Mouse (Mus musculus) embryonic facial prominence, embryonic 11.5 days (tissue): ENCODE results near the gene Pif1. TPM values are rescaled to one million over a fixed set of nuclear protein-coding genes. Genes with fewer than 3 reads are reported as not detected.

Experiments
- ATAC-seq: fragments of 200-750 bp; cut with Nextera tagmentation; replicated peaks from 2 replicates; pipeline ENCODE4 v1.8.0; 2017; ENCODE audit warnings: low read depth; ENCODE audit not compliant: insufficient number of reproducible peaks, low FRiP score, low TSS enrichment
- DNase-seq: peaks from one replicate; pipeline ENCODE4 v3.0.0-alpha.2; 2015; ENCODE audit warnings: low spot score
- H3K27ac ChIP-seq: fragments of 300-500 bp; sonication (generic); replicated peaks from 2 replicates; pipeline ENCODE4 v1.5.1; 2014; ENCODE audit warnings: mild to moderate bottlenecking, low read depth, low read length, control low read depth
- H3K27me3 ChIP-seq: fragments of 300-500 bp; sonication (generic); 2 replicates; pipeline ENCODE4 v1.6.1; 2014; ENCODE audit warnings: mild to moderate bottlenecking, low read length, moderate library complexity, mixed read lengths; ENCODE audit not compliant: control insufficient read depth, insufficient read depth
- H3K36me3 ChIP-seq: fragments of 300-500 bp; sonication (generic); replicated peaks from 2 replicates; pipeline ENCODE4 v1.6.1; 2014; ENCODE audit warnings: low read depth, mild to moderate bottlenecking, low read length, moderate library complexity, mixed read lengths; ENCODE audit not compliant: control insufficient read depth, insufficient read depth
- H3K4me1 ChIP-seq: fragments of 300-500 bp; sonication (generic); 2 replicates; pipeline ENCODE4 v1.6.1; 2014; ENCODE audit warnings: low read length, mixed read lengths; ENCODE audit not compliant: control insufficient read depth, insufficient read depth
- H3K4me2 ChIP-seq: fragments of 300-500 bp; sonication (generic); 2 replicates; pipeline ENCODE4 v1.6.1; 2014; ENCODE audit warnings: low read depth, mild to moderate bottlenecking, control low read depth, low read length, moderate library complexity
- H3K4me3 ChIP-seq: fragments of 300-500 bp; sonication (generic); 2 replicates; pipeline ENCODE4 v1.5.1; 2014; ENCODE audit warnings: low read depth, low read length, control low read depth
- H3K9ac ChIP-seq: fragments of 300-500 bp; sonication (generic); replicated peaks from 2 replicates; pipeline ENCODE4 v1.6.1; 2014; ENCODE audit warnings: mild to moderate bottlenecking, control low read depth, low read length
- H3K9me3 ChIP-seq: fragments of 300-500 bp; sonication (generic); replicated peaks from 2 replicates; pipeline ENCODE4 v1.6.1; 2016; ENCODE audit warnings: mild to moderate bottlenecking, low read length, inconsistent platforms, mixed read lengths; ENCODE audit not compliant: control insufficient read depth
- WGBS: fragments of 180-500 bp; shearing (Covaris S2); extraction: QIAGEN DNeasy Blood & Tissue Kit; methylation state at CpG from one replicate; pipeline ENCODE4 v1.1.7; 2014; 5-methylcytosine and 5-hydroxymethylcytosine counted together
- polyA plus RNA-seq: library from polyadenylated mRNA; unstranded; fragments of >200 nt; fragmentation: Nextera tagmentation; extraction: Ambion mirVana; gene quantifications from 2 replicates; pipeline ENCODE4 v1.2.1, GENCODE M21; 2014

The Pif1 gene
- polyA plus RNA-seq, 1 experiment from 2014 or later: 9.7 TPM

- no peaks in the 10 kb centered on the region for H3K27me3 ChIP-seq
- H3K9ac ChIP-seq: no peak overlapping the region
- H3K4me2 ChIP-seq: peak overlapping the region; percentile 19; the same call in 1 of the 2 replicates
- WGBS: 29% methylated on average over 7 of the region's 7 CpGs
- DNase-seq (no peak), ATAC-seq (no peak)
- no peaks in the 10 kb centered on the region; the same call in 1 of the 2 replicates for H3K36me3 ChIP-seq
- no peaks in the 10 kb centered on the region for H3K9me3 ChIP-seq
- no peak overlapping the region for H3K4me3 ChIP-seq
- no peak overlapping the region for H3K27ac ChIP-seq
- H3K4me1 ChIP-seq: no peaks in the 10 kb centered on the region; the same call in 1 of the 2 replicates
Observed at GRCm38 (mm10) chr9:65576861-65577510, 10.0 kb upstream of the Pif1 start.

DNA sequence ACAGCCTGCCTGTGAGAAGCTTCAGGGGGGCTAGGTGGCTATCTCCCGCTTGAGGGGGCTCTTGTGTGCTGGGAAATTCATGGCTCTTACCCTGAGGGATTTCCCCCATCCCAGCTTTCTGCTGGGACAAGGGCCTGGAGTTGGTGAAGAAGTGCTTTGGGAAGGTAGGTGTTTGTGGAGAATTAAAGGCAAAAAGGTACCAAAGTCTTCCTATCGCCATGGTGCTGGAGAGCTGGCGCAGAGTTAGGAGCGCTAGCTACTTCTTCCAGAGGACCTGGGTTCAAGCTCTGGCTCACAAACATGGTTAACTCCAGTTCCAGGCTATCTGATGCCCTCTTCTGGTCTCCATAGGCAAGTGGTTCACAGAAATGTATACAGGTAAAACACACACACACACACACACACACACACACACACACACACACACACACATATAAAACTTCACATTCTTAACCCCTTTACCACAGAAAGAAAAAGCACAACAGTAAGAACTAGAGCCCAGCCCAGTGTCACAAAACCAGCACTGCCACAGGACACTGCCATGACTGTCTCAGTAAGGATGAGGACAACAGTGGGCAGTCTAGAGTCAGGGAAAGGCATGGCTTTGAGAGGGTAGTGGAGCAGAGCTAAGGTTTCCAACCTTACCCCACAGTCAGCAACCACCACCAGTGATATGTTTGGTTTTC, 9.3 kb upstream of the Pif1 start:
- Histone ChIP-seq H3K27me3 (no peaks in the 10 kb centered on the region), H3K27ac (no peak overlapping the region), H3K9me3 (no peaks in the 10 kb centered on the region), H3K36me3 (no peaks in the 10 kb centered on the region; the same call in 1 of the 2 replicates), H3K4me2 (no peak overlapping the region), H3K4me1 (no peaks in the 10 kb centered on the region; the same call in 1 of the 2 replicates), H3K4me3 (no peak overlapping the region), H3K9ac (no peak overlapping the region)
- DNase-seq: no peak
- 88% methylated on average over 4 of the region's 4 CpGs for WGBS
- no peak for ATAC-seq

GRCm38 (mm10) chr9:65578801-65579249, 8.1 kb upstream of the Pif1 start:
- Histone ChIP-seq H3K4me3 (peak overlapping the region; percentile 63), H3K36me3 (no peaks in the 10 kb centered on the region), H3K9ac (no peak overlapping the region; the same call in 1 of the 2 replicates), H3K4me1 (no peaks in the 10 kb centered on the region), H3K9me3 (no peaks in the 10 kb centered on the region), H3K27ac (no peak overlapping the region), H3K4me2 (peak overlapping the region; percentile 74; the same call in 1 of the 2 replicates), H3K27me3 (no peaks in the 10 kb centered on the region)
- WGBS: 44% methylated on average over 9 of the region's 9 CpGs
- no peak for ATAC-seq
- no peak for DNase-seq

GRCm38 (mm10) chr9:65579781-65580371, 7.1 kb upstream of the Pif1 start, which contains the start of gene Plekho2:
TSS of gene Plekho2 (minus strand) at chr9:65580040.
- ATAC-seq (peak; percentile 88), DNase-seq (peak; percentile 97)
- Histone ChIP-seq H3K4me2 (peak within 1 kb of the TSS; percentile 74), H3K4me3 (peak within 1 kb of the TSS; percentile 63), H3K27ac (peak within 1 kb of the TSS; percentile 53; the same call in 1 of the 2 replicates), H3K27me3 (no peaks in the 10 kb centered on the region), H3K9me3 (no peaks in the 10 kb centered on the region), H3K9ac (peak within 1 kb of the TSS; percentile 74), H3K36me3 (no peaks in the 10 kb centered on the region), H3K4me1 (no peaks in the 10 kb centered on the region)
- WGBS: under 1% methylated on average over 37 of the region's 45 CpGs

DNA sequence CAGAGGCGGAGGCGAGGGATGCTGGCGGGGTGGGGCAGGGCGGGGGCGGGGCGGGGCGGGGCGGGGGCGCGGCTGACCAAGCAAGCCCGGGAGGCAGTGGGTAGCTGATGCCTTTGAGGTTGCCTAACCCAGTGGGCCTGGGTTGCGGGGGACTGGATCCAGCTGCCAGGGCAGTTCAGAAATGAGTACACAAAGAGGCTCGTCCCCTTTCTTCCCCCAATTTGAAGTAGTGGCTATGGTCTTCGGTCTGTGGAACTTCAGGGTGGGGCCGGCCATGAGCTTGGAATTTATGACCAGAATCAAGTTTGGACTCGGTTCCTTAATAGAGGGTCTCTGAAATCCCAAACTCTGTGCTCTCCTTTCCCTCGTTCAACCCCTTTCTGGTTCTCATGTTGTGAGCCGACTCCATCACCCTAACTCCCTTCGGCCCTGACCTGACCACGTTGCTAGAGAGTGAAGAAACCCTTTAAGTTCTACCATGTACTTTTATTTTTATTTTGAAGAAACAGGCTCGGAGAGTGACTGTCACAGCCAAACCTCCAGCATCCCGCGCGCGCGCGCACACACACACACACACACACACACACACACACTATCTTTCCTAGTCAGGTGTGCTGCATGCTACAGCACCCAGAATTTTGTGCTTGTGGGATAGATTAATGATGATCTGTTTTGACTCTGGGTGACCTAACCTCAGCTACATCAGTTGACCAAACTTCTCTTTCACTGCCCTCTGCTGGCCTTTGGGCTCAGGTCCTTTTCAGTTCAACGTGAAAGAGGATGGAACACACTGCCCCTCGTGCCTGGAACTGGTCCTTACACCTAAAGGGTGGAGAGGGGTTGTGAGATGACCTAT, 6.3 kb upstream of the Pif1 start:
- H3K36me3 ChIP-seq: no peaks in the 10 kb centered on the region
- H3K4me1 ChIP-seq: no peaks in the 10 kb centered on the region
- 7% methylated on average over 22 of the region's 29 CpGs for WGBS
- DNase-seq: peak; percentile 91
- no peaks in the 10 kb centered on the region for H3K27me3 ChIP-seq
- peak overlapping the region; percentile 28 for H3K9ac ChIP-seq
- ATAC-seq: peak; percentile 81
- H3K27ac ChIP-seq: peak overlapping the region; percentile 53; the same call in 1 of the 2 replicates
- peak overlapping the region; percentile 29 for H3K4me3 ChIP-seq
- peak overlapping the region; percentile 47 for H3K4me2 ChIP-seq
- no peaks in the 10 kb centered on the region for H3K9me3 ChIP-seq

- DNase-seq (no peak), ATAC-seq (no peak)
- H3K9ac ChIP-seq: no peak overlapping the region
- H3K4me2 ChIP-seq: no peak overlapping the region
- no peaks in the 10 kb centered on the region for H3K9me3 ChIP-seq
- H3K4me1 ChIP-seq: no peaks in the 10 kb centered on the region
- H3K36me3 ChIP-seq: no peaks in the 10 kb centered on the region
- H3K27me3 ChIP-seq: no peaks in the 10 kb centered on the region
- 16% methylated on average over 8 of the region's 8 CpGs for WGBS
- no peak overlapping the region for H3K27ac ChIP-seq
- no peak overlapping the region for H3K4me3 ChIP-seq
Observed at GRCm38 (mm10) chr9:65583045-65583444, 3.9 kb upstream of the Pif1 start.

GRCm38 (mm10) chr9:65587270-65587572, 261 bp downstream of the Pif1 start:
- H3K27me3 ChIP-seq: no peaks in the 10 kb centered on the region
- H3K4me2 ChIP-seq: peak overlapping the region; percentile 95
- peak overlapping the region; percentile 72 for H3K4me3 ChIP-seq
- H3K9me3 ChIP-seq: no peaks in the 10 kb centered on the region
- H3K4me1 ChIP-seq: peaks cover 6% of the 10 kb centered on the region
- H3K36me3 ChIP-seq: no peaks in the 10 kb centered on the region; the same call in 1 of the 2 replicates
- DNase-seq (no peak), ATAC-seq (peak; percentile 14; the same call in 1 of the 2 replicates)
- H3K9ac ChIP-seq: peak overlapping the region; percentile 80
- WGBS: 0% methylated on average over 6 of the region's 6 CpGs
- no peak overlapping the region for H3K27ac ChIP-seq
